Mouse (Mus musculus) ES-Bruce4 (cell line): ENCODE data around the gene Yipf1.

Experiments
- CTCF ChIP-seq: IDR thresholded peaks from one replicate; pipeline ENCODE4 v1.8.1; 2011; ENCODE audit warnings: low read depth, low read length
- EP300 ChIP-seq: IDR thresholded peaks from 2 replicates; pipeline ENCODE4 v1.6.1; 2011; ENCODE audit warnings: low read depth, low read length; ENCODE audit not compliant: insufficient read depth
- POLR2A ChIP-seq: IDR thresholded peaks from one replicate; pipeline ENCODE4 v1.8.1; 2011; ENCODE audit warnings: low read length; ENCODE audit not compliant: insufficient read depth

- TF ChIP-seq POLR2A, result no peak
- no peak for TF ChIP-seq CTCF
- TF ChIP-seq EP300, result no peak
Measured at GRCm38 (mm10) chr4:107278188-107278707, 35.9 kb upstream of the Yipf1 start.
